Mouse (Mus musculus) testis, adult 10 weeks (tissue): ENCODE data around the gene Scly. TPM values are rescaled to one million over a fixed set of nuclear protein-coding genes. Genes with fewer than 3 reads are reported as not detected.

Experiments used
- polyA plus RNA-seq: library from polyadenylated mRNA; stranded (reverse); fragments of 350-450 nt; fragmentation: Illumina TruSeq; extraction: RNeasy Lipid Tissue Mini Kit (QIAGEN cat#74804); gene quantifications from one replicate; pipeline ENCODE4 v1.2.3, GENCODE M21; 2014; ENCODE audit warnings: low read depth, low replicate concordance

Scly gene
- polyA plus RNA-seq, result 4.8 TPM

GRCm38 (mm10) chr1:91297799-91298744, at the start of gene Scly:
Scly (plus strand) TSS chr1:91298338.

GRCm38 (mm10) chr1:91249564-91250414, 48.3 kb upstream of the Scly start, which contains the start of gene Ube2f:
Ube2f (plus strand) TSS chr1:91250304.

GRCm38 (mm10) chr1:91321760-91322438, 23.8 kb downstream of the Scly start, which contains the start of gene Espnl:
Espnl (plus strand) TSS chr1:91322075.

GRCm38 (mm10) chr1:91350841-91351240, 52.7 kb downstream of the Scly start, which contains the start of gene Klhl30:
Klhl30 (plus strand) TSS chr1:91351016.

GRCm38 (mm10) chr1:91366215-91367108, 68.3 kb downstream of the Scly start, which contains the start of gene Erfe:
Erfe (plus strand) TSS chr1:91366430.

Other genes starting within 250 kb of the Scly start
- gene Rbm44, start 153.2 kb upstream of the Scly start, polyA plus RNA-seq, result 167 TPM
- gene Ramp1, start 118.5 kb upstream of the Scly start, polyA plus RNA-seq, result 0.20 TPM
- gene Ube2f, start 48.0 kb upstream of the Scly start, polyA plus RNA-seq, result 216 TPM
- 0.06 TPM for gene Espnl, start 23.7 kb downstream of the Scly start, polyA plus RNA-seq
- not detected for gene Klhl30, start 52.7 kb downstream of the Scly start, polyA plus RNA-seq
- 1.0 TPM for gene Erfe, start 68.1 kb downstream of the Scly start, polyA plus RNA-seq
- 14.5 TPM for gene Ilkap, start 100.5 kb downstream of the Scly start, polyA plus RNA-seq
- not detected for gene Hes6, start 115.7 kb downstream of the Scly start, polyA plus RNA-seq
- gene Per2, start 161.0 kb downstream of the Scly start, polyA plus RNA-seq, result 1.3 TPM
- 13.1 TPM for gene Traf3ip1, start 196.3 kb downstream of the Scly start, polyA plus RNA-seq
- gene Asb1, start 242.2 kb downstream of the Scly start, polyA plus RNA-seq, result 12.1 TPM